Mouse (Mus musculus) CH12F3 (cell line): Measurements from ENCODE around the gene Foxf1.

Experiments
- in situ Hi-C: fragments of 300-500 bp; cut with MboI; formaldehyde crosslinking; loops from 2 replicates; pipeline ENCODE4 v1.14.3; 2020; ENCODE audit warnings: low sequenced_read_pairs

Foxf1 gene

DNA sequence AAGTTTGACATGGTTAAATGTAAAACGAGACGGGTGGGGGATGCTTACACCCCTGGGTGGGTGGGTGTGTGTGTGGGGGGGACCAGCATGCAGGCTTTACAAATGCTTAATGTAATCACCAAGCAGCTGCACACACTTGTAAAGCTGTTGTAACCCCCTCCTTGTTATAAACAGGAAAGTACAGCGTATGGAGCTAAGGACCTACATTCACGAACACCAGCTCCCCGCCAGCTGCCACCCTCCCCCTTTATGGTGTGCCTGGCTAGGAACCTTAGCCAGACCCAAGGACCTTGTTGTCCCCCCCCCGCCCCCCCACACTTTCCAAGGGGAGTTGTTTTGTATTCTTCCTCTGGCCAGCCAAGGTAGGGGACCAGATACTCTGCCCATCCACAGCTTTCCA is 42.5 kb downstream of the Foxf1 start:
- in situ Hi-C loops: loop anchor here (10.0 kb wide), 1 partner anchor 388 kb away; no protein-coding TSS in a partner anchor

DNA sequence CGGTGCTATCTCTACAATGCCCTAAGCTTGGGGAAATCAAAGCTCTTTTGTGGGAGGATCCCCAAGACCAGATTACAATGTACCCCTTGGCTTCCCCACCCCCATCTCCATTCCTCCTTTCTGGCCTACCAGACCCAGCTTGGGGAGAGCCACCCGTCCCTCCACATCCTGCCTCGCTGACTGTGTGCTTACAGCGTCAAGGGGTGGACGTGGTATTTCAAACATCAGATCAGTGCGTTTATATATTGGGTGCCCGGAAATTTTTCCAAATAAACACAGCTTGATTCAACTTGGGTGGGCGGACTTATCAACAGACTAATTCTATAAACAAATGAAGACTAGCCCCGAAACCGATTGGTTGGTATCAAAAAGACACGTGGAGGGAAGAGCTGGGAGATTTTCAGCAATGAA is 43.1 kb downstream of the Foxf1 start:
- in situ Hi-C loops: loop anchor here (10.0 kb wide), 1 partner anchor 388 kb away; no protein-coding TSS in a partner anchor

DNA sequence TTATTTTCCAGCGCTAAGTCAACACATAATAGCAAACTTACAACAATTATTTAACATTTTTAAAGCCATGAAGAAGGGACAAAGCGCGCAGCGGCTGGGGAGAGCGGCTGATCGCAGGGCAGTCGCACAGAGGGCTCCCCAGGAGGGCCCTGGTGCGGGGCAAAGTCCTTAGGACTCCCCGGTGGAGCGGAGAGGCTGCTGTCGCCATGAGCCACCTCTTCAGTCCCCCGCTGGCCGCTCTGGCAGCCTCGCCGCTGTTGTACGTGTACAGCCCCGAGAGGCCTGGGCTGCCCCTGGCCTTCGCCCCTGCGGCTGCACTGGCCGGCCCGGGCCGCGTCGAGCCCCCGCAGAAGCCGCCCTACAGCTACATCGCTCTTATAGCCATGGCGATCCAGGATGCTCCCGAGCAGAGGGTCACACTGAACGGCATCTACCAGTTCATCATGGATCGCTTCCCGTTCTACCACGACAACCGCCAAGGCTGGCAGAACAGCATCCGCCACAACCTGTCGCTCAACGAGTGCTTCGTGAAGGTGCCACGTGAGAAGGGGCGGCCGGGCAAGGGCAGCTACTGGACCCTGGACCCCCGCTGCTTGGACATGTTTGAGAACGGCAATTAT is 43.7 kb downstream of the Foxf1 start, which contains the start of gene Foxl1:
Gene Foxl1, plus strand, starts transcription at position 185 of the 620 bp plus-strand sequence.
- in situ Hi-C loops: loop anchor here (10.0 kb wide), 1 partner anchor 387 kb away; no protein-coding TSS in a partner anchor

DNA sequence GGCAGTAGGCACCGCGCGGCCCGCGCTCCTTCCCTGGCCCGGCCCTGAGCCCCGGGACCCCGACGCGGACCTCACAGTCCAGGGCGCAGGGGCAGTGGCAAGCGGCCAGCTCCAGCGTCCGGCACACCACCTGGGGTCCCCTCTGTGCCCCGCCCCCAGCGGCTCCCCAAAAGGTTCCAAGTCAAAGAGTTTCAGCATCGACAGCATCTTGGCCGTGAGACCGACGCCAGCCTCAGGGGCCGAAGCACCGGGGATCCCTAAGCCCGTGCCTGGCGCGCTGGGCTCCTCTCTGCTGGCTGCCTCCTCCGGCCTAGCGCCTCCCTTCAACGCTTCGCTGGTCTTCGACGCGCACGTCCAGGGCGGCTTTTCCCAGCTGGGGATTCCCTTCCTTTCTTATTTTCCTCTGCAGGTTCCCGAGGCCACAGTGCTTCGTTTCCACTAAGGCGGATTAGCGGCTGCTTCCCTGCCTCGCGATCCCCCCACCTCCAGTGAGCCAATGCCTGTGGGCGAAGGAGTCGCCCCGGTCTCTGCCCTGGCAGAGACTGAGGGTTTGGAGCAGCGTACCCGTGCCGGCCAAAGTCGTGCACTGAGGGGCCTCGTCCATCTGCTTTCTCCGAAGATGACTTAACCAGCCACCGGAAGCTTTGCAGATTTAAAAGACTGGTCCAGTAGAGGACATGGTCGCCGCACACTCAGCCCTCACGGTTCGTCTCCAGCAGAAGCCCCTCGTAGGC is 44.5 kb downstream of the Foxf1 start:
- in situ Hi-C loops: loop anchor here (10.0 kb wide), 1 partner anchor 386 kb away; no protein-coding TSS in a partner anchor

DNA sequence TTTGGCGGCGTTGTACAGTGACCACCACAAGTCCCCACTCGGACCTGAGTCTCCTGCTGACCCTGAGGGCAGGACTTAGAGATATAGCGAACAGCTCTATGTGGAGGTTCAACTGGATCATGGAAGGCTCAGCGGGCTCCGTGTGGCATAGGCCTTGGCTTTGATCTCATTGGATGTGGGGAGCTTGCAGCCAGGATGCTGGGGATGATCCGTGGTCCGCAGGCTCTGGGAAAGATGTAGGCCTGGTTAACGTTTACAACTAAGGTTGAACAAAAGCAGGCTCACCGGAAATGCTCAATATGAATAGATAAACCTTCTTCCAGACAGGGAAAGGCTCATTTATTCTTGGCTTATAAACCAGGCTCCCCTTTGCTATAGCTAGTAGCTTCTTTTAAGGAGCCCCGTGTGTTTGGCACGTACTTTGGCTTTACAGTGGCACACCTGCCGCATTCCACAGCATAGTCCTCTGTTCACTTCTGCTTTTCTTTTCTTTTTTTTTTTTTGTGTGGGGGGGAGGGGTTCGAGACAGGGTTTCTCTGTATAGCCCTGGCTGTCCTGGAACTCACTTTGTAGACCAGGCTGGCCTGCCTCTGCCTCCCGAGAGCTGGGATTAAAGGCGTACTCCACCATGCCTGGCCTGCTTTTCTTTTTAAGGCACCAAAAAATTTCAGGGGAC is 45.2 kb downstream of the Foxf1 start:
- in situ Hi-C loops: loop anchor here (10.0 kb wide), 1 partner anchor 385 kb away; no protein-coding TSS in a partner anchor

DNA sequence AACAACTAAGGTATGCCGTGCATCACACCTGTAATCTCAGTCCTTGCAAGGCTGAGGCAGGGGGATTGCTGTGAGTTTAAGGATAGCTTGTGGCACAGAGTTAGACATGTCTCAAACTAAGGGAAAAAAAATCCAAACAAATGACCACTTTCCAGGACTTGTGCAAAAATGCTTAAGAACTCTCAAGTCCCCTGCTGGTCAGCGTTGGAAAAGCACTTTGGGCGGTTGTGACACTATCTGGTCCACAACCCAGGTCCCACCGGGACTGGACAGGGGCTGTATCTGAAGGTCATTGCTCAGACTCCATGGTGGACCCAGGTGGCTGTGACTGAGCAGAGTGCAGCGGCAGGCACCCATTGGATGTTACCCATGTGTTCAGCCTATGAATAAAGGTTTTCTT is 46.3 kb downstream of the Foxf1 start:
- in situ Hi-C loops: no loop called here

DNA sequence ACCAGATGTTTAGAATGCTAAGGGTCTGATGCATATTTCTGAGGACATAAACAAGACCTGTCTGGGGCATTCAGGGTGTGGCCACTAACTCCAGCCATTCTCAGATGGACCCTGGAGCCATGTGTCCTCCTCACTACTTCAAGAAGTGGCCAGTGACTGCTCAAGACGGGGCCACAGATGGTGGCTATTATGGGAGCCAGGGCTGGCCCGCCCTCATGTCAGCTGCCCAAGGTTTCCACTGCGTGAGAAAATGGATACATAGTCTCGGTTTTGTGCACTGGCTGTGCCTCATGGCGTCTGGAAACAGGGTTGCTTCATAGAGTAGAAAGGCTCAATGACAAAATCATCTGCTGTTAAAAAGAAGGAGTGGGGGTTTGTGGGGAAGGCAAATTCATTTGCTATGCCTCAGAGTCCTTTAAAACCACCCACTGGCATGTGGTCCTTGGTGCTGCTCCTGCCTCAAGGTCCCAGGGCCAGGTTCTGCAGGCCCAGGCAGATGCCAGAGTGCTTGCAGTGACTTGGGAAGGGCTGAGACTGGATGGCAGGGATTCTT is 48.9 kb downstream of the Foxf1 start:
- in situ Hi-C loops: no loop called here

DNA sequence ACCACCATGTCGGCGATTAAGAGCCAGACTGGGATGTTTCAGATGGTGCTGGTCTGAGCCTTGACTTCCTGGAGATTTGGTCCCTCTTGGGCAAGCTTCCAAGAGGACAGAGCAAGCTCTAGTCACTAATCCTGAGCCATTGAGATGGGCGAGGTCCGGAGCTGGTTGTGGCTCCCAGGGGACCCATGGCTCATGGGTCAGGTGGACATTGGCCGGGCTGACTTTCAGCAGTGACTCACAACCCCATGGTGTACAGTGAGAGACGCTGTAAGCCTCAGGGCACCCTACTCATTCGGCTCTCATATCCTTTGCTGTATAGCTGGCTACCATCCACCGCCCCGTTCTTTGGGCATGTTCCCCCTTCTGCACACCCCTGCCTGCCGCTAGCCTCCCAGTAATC is 49.9 kb downstream of the Foxf1 start:
- in situ Hi-C loops: no loop called here

DNA sequence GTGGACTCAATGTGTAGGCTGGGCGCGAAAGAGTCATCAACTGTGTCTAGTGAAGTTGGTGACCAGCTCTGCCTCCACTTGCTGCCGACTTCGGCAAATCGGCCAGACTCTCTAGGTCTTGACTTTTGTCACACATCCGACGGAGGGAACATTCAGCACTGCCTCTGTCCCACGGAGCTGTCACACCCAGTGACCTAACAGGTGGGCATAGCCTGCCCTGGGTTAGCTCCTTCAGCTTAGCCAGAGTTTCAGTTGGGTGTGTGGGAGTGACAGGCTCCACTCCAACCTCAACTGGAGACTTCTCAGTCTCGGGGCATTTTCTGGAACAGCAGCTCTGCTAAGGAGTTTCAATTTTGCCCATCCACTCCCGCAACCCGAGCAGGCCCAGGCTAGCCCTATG is 50.3 kb downstream of the Foxf1 start:
- in situ Hi-C loops: no loop called here

DNA sequence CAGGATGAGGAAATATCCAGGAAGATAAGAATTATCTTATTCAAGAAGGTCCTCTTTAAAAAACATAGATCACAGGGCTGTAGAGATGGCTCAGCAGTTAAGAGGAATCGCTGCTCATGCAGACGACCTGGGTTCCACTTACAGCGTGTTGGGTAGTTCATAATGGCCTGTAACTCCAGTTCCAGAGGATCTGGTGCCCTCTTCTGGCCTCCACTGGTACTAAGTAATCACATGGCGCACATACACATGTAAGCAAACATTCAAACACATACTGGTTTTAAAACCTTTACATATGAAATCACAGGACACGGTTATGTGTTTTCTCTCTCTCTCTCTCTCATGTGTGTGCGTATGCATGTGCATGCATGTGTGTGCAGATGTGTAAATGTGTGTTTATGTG is 52.7 kb downstream of the Foxf1 start:
- in situ Hi-C loops: no loop called here
